Mouse (Mus musculus): Measurements from ENCODE around the gene Nacc1.
"Not testable (repeated sequence)": the region's sequence is repeated elsewhere in the genome, so short reads cannot be mapped to it uniquely, and the experiment has no call there.

The Nacc1 gene

GRCm38 (mm10) chr8:84639162-84640009 lies 48.3 kb downstream of the Nacc1 start:
- peak; percentile 98 for DNase-seq (ENCODE audit: low read depth)

- DNase-seq (ENCODE audit: low read depth): no peak
Measured at GRCm38 (mm10) chr8:84638555-84639161, 49.0 kb downstream of the Nacc1 start.

- peak; percentile 43 for DNase-seq (ENCODE audit: low read depth)
Measured at GRCm38 (mm10) chr8:84637946-84638554, 49.6 kb downstream of the Nacc1 start.

- peak; percentile 94 for DNase-seq (ENCODE audit: low read depth)
Measured at GRCm38 (mm10) chr8:84636051-84636691, 51.5 kb downstream of the Nacc1 start.

GRCm38 (mm10) chr8:84635397-84636050 lies 52.1 kb downstream of the Nacc1 start:
- no peak for DNase-seq (ENCODE audit: low read depth)

- peak; percentile 90 for DNase-seq (ENCODE audit: low read depth)
Measured at GRCm38 (mm10) chr8:84634849-84635304, 52.8 kb downstream of the Nacc1 start.

- peak; percentile 57 for DNase-seq (ENCODE audit: low read depth)
Measured at GRCm38 (mm10) chr8:84633841-84634584, 53.6 kb downstream of the Nacc1 start.

- no peak for DNase-seq (ENCODE audit: low read depth)
Measured at GRCm38 (mm10) chr8:84631813-84632212, 55.8 kb downstream of the Nacc1 start.

- DNase-seq (ENCODE audit: low read depth): no peak
Measured at GRCm38 (mm10) chr8:84630145-84630544, 57.5 kb downstream of the Nacc1 start.

GRCm38 (mm10) chr8:84629586-84629985 lies 58.1 kb downstream of the Nacc1 start:
- no peak for DNase-seq (ENCODE audit: low read depth)

- DNase-seq (ENCODE audit: low read depth): not testable (repeated sequence)
Measured at GRCm38 (mm10) chr8:84623425-84623824, 64.2 kb downstream of the Nacc1 start.

GRCm38 (mm10) chr8:84621102-84621625 lies 66.5 kb downstream of the Nacc1 start:
- DNase-seq (ENCODE audit: low read depth): peak; percentile 54
